Mouse (Mus musculus): ENCODE measurements around the gene Pde9a.

- TF ChIP-seq CTCF (IDR thresholded peaks at IDR 0.05; ENCODE audit: control insufficient read depth, insufficient read depth, insufficient read length) (no peak), MAX (IDR thresholded peaks at IDR 0.05) (no peak), USF1 (IDR thresholded peaks at IDR 0.05; ENCODE audit: low read depth) (no peak), CEBPB (IDR thresholded peaks at IDR 0.05; ENCODE audit: low read depth) (no peak), MYOG (IDR thresholded peaks at IDR 0.05; ENCODE audit: control insufficient read depth, extremely low read depth, insufficient read length) (no peak), FOSL1 (IDR thresholded peaks at IDR 0.05; ENCODE audit: insufficient read depth, low read length, poor library complexity, severe bottlenecking) (no peak)
Measured at GRCm38 (mm10) chr17:31451179-31451708, 65.2 kb downstream of the Pde9a start.
